Mouse (Mus musculus): ENCODE measurements around the gene Mcam. TPM values are rescaled to one million over a fixed set of nuclear protein-coding genes. Genes with fewer than 3 reads are reported as not detected.
"Not testable (repeated sequence)": the region's sequence is repeated elsewhere in the genome, so short reads cannot be mapped to it uniquely, and the experiment has no call there.

The Mcam gene
- total RNA-seq, 4 experiments from 2014 or later, result 12.0 to 15.2 (median 13.9) TPM

DNA sequence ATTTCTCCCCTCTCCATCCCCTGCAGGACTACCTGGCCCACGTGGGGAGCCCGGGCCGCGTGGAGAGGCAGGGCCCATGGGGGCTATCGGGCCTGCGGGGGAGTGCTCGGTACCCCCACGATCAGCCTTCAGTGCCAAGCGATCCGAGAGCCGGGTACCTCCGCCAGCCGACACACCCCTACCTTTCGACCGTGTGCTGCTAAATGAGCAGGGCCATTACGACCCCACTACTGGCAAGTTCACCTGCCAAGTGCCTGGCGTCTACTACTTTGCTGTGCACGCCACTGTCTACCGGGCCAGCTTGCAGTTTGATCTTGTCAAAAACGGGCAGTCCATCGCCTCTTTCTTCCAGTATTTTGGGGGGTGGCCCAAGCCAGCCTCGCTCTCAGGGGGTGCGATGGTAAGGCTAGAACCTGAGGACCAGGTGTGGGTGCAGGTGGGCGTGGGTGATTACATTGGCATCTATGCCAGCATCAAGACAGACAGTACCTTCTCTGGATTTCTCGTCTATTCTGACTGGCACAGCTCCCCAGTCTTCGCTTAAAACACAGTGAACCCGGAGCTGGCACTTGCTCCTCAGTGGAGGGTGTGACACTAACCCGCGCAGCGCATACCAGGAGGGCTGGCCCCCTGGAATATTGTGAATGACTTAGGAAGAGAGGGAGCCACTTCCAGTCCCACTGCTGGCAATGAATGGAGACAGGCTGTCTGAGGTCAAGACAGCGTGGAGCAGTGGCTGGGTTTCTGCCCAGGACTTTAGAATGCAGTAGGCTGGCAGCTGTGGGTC lies 25.8 kb upstream of the Mcam start:
- no peak for DNase-seq (ENCODE audit: low spot score in 2 of 2)

DNA sequence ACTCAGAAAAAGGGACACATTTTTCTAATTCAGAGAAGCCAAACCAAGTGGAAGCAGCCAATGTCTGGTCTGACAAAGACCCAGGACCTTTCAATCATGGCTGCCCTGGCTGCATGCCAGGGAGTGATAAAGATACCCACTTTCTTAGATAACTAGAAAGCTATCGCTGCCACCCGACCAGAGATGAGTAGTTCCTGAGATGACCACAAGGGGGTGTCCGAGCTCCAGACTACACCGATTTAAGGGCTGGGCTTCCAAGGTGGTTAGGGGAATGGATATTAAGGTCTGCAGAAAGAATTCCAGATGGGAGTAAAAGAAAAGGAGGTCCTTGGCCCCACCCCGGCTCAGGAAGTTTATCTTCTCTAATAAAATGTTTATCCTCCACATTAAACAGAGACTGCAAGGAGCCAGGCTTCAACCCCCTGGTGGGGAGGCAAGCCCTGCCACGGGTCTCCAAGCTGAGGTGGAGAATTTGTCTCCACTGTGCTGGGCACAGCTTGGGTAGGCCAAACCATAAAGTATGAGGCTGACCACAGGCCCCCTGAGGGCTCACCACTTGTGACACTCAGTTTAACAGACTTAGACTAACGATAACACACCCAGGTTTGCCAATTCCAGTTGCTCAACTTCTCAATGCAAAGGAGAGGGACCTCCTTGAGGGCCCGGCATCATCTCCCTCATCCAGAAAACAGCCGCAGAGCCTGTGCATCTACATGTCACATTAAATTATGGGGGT lies 24.7 kb upstream of the Mcam start:
- DNase-seq (ENCODE audit: low spot score in 2 of 2), result peak in 1 of 2 experiments; percentile 68

DNA sequence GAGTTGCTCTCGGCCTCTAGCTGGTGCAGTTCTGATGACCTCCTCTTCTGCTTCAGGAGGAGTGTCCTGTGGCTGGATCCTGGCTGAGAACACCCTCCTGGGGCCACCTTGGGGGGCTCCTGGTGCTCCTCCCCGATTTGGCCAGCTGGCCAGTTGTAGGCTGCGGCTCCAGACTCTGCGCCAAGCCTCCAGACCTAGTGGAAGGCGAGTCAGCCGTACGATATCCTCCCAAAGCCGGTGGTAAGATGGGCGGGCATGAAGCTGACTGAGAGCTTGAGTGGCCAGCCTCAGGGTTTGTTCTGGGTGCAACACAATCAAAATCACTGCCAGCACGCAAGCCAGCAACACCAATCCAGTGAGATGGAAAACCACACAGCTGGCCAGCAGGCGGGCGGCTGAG lies 22.4 kb upstream of the Mcam start:
- not testable (repeated sequence) for DNase-seq (ENCODE audit: low spot score in 2 of 2)

GRCm38 (mm10) chr9:44113105-44113789 lies 21.0 kb upstream of the Mcam start, which contains the start of the genes Gm49380 and Rnf26:
Gm49380 (minus strand) TSS chr9:44113500.
Rnf26 (minus strand) TSS chr9:44113517.
- DNase-seq (ENCODE audit: low spot score in 2 of 2), result peak; percentile 87 to 96

DNA sequence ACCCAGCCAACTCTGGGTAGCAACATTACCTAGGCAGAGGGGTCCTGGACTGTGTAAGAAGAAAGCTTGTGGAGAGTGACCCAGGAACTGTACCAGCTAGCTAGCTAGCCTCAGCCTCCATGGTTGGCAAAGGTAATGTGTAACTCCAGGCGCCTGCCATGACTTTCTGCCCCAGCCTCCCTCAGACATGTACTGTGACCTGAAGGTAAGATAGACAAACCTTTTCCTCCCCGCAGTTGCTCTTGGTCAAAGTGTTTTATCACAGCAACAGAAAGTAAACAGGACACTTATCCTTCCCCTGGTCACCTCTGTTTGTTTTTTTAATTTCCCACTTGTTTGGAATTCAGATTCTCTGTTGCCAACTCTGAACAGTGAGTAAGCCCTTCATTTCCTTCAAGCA lies 19.8 kb upstream of the Mcam start:
- DNase-seq (ENCODE audit: low spot score in 2 of 2), result no peak

DNA sequence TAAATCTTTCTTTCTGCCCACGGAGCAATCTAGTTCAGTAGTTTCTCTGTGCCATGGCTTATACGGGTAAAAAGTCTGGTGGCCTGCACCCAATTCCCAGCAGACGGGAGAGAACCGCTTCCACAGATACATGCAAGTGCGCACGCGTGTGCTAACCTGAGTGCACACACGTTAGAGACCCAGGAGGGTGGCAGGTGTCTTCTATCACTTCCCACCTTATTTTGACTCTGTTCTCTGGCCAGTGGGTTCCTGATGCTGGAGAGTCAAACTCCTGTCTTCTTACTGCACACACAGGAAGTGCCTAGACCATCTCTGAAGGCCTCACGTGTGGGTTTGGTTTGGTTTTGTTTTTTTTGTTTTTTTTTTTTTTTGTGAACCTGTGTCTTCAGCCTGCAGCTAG lies 18.7 kb upstream of the Mcam start:
- DNase-seq (ENCODE audit: low spot score in 2 of 2), result no peak

- DNase-seq (ENCODE audit: low spot score in 2 of 2), result no peak
Observed at GRCm38 (mm10) chr9:44116182-44116581, 18.1 kb upstream of the Mcam start.

DNA sequence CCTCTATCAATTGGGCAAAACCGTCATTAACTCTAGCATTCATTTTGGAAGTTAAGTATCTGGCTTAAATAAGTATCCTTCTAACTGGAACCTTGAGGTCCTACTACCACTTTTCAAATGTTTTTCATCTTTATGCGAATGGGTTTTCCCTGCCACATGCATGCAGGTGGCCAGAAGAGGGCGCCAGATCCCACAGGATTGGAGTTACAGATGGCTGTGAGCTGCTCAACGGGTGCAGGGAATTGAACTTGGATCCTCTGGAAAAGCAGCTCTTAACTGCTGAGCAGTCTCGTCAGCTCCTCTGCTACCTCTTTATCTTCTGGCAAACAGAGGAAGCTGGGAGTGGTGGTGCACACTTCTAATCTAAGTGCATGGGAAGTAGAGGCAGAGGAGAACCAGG lies 15.3 kb upstream of the Mcam start:
- no peak for DNase-seq (ENCODE audit: low spot score in 2 of 2)

DNA sequence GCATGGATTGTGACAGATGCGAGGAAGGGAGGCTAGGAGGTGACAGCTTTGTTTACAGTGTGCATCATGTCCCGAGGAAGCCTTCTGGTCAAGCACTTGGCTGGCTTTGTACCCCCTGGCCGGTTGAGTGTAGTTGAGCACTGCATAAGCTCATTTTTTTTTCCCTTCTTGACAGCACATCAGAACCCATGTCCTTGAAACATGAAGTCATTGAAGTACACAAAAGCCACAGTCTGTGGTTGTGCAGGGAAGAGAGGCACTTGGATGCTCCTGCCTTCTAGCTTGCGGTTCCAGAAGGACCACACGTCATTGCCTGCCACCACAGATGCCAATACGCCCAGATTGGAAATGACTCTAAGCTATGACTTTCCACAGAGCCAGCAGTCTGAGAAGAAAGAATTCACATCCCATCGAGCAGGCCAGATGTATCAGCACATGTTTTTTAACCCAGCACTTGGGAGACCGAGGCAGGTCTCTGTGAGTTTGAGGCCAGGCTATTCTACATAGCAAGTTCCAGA lies 14.3 kb upstream of the Mcam start:
- no peak for DNase-seq (ENCODE audit: low spot score in 2 of 2)

DNA sequence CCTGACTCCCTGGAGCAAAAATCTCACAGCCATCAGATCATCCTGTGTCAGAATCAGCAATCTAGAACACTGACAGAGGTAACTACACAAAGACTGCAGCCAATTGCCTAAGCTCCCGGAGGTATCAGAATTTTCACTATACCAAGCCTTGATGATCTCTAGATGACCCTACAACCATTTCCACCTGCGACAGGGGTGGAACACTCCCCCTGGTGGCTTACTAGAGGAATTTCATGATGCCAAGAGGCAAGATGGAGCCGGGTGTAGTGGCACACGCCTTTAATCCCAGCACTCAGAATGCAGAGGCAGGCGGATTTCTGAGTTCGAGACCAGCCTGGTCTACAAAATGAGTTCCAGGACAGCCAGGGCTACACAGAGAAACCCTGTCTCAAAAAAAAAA lies 10.0 kb upstream of the Mcam start:
- DNase-seq (ENCODE audit: low spot score in 2 of 2), result no peak

GRCm38 (mm10) chr9:44125026-44125425 lies 9.2 kb upstream of the Mcam start:
- DNase-seq (ENCODE audit: low spot score in 2 of 2), result no peak

- peak; percentile 74 to 78 for DNase-seq (ENCODE audit: low spot score in 2 of 2)
Observed at GRCm38 (mm10) chr9:44125546-44126428, 8.5 kb upstream of the Mcam start.

GRCm38 (mm10) chr9:44126746-44127145 lies 7.5 kb upstream of the Mcam start:
- DNase-seq (ENCODE audit: low spot score in 2 of 2), result no peak

DNA sequence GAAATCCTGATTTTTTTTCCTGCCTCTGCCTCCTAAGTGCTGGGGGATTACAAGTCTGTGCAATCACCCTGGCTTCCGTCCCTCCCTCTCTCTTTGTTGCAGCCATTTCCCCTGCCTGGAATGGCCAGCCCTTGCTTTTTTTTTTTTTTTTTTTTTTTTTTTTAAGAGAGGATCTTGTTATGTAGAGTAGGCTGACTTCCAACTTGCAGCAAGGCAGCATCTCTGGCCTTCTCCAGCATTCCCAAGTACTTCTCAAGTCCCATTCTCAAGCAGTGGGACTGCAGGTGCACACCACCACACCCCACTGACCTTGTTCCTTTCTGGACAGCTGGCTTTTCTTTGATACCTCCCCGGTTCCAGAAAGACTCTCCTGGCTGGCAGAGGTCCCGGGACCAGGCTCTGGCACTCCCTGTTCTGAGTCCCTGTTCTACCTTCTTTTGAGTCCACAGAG lies 6.9 kb upstream of the Mcam start:
- no peak for DNase-seq (ENCODE audit: low spot score in 2 of 2)

DNA sequence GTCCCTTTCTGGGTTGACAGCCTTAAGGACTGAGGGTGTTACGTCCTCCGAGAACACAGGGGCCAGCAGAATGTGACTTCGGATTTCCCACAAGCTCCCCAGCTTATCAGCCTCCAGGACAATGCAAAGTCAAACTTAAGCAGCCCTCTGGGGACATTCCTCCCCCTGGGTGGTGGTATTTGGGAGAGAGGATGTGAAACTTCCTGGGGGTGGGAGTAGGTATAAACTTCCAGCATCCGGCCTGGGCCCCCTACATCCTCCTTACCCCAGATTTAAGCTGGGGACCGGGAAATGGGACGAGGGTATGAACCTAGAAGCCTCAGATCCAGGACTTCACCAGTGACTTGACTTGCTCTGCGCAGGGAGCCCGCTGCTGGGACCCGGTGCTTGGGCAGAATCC lies 4.6 kb upstream of the Mcam start:
- no peak for DNase-seq (ENCODE audit: low spot score in 2 of 2)

DNA sequence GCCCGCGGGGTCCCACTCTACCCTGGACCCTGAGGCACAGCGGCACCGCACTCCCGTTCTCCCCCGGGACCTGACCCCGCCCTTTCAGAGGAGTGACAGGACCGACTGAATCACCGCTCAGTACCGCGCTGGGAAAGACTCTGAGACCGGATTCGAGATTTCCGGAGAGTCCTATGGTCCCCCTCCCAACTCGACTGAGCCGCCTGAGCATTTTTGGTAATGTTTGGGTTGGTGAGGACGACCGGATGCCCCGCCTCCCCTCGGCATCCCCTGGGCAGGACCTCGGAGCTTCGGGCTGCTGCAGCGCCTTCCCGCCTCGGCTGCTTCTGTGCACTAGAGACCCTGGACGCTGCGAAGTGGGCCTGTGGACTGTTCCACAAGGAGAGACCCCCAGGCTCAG lies 4.2 kb upstream of the Mcam start:
- DNase-seq (ENCODE audit: low spot score in 2 of 2), result no peak

GRCm38 (mm10) chr9:44130581-44131275 lies 3.5 kb upstream of the Mcam start:
- DNase-seq (ENCODE audit: low spot score in 2 of 2), result no peak

DNA sequence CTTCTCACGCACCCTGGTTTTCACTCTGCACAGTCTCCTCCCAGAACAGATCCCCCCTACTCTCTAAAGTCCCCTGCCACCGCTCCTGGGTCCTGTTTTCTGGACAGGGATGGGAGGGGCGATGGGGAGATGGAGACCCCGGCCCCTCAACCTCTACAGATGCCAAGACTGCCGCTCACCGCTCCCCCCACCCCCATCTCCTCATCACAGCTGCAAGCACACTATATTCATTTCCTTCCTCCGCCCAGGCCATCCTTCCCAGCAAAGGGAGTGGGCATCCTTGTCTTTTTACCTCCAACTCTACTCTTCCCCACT lies 3.0 kb upstream of the Mcam start:
- DNase-seq (ENCODE audit: low spot score in 2 of 2), result no peak

GRCm38 (mm10) chr9:44132200-44132599 lies 2.1 kb upstream of the Mcam start:
- DNase-seq (ENCODE audit: low spot score in 2 of 2), result no peak

- DNase-seq (ENCODE audit: low spot score in 2 of 2), result no peak
Observed at GRCm38 (mm10) chr9:44133287-44133686, 982 bp upstream of the Mcam start.
